Mouse (Mus musculus): Measurements from ENCODE around the gene Sept7.
"Not testable (repeated sequence)": the region's sequence is repeated elsewhere in the genome, so short reads cannot be mapped to it uniquely, and the experiment has no call there.

Gene Sept7

GRCm38 (mm10) chr9:25260979-25261378 lies 8.7 kb downstream of the Sept7 start:
- no peak for DNase-seq

GRCm38 (mm10) chr9:25262087-25262486 lies 9.8 kb downstream of the Sept7 start:
- DNase-seq = no peak

- no peak for DNase-seq
These were observed 13.6 kb downstream of the Sept7 start for GRCm38 (mm10) chr9:25265795-25266194.

GRCm38 (mm10) chr9:25267133-25267532 lies 14.9 kb downstream of the Sept7 start:
- no peak for DNase-seq

GRCm38 (mm10) chr9:25267574-25267973 lies 15.3 kb downstream of the Sept7 start:
- DNase-seq = no peak

- DNase-seq = no peak
These were observed 19.7 kb downstream of the Sept7 start for GRCm38 (mm10) chr9:25271902-25272301.

- no peak for DNase-seq
These were observed 37.6 kb downstream of the Sept7 start for GRCm38 (mm10) chr9:25289796-25290195.

- DNase-seq = peak; percentile 9 to 25
These were observed 57.4 kb downstream of the Sept7 start for GRCm38 (mm10) chr9:25309505-25310182.

- DNase-seq = no peak
These were observed 62.1 kb downstream of the Sept7 start for GRCm38 (mm10) chr9:25314304-25314703.

GRCm38 (mm10) chr9:25317827-25318505 lies 65.7 kb downstream of the Sept7 start:
- peak; percentile 35 to 43 for DNase-seq

- not testable (repeated sequence) for DNase-seq
These were observed 67.4 kb downstream of the Sept7 start for GRCm38 (mm10) chr9:25319676-25320075.

GRCm38 (mm10) chr9:25327727-25328370 lies 75.6 kb downstream of the Sept7 start:
- DNase-seq = no peak

- DNase-seq = no peak
These were observed 76.9 kb downstream of the Sept7 start for GRCm38 (mm10) chr9:25328946-25329723.

GRCm38 (mm10) chr9:25337436-25338198 lies 85.4 kb downstream of the Sept7 start:
- DNase-seq = no peak

- DNase-seq = no peak
These were observed 88.2 kb downstream of the Sept7 start for GRCm38 (mm10) chr9:25340412-25340811.

- DNase-seq = no peak
These were observed 101.5 kb downstream of the Sept7 start for GRCm38 (mm10) chr9:25353775-25354174.

GRCm38 (mm10) chr9:25355806-25356205 lies 103.6 kb downstream of the Sept7 start:
- peak; percentile 79 to 83 for DNase-seq

- no peak for DNase-seq
These were observed 105.3 kb downstream of the Sept7 start for GRCm38 (mm10) chr9:25357589-25357988.

GRCm38 (mm10) chr9:25358018-25358417 lies 105.8 kb downstream of the Sept7 start:
- DNase-seq = no peak
